Mouse (Mus musculus): ENCODE data around the gene Tor1a.

The Tor1a gene

GRCm38 (mm10) chr2:30967352-30968327 lies at the start of gene Tor1a:
Gene Tor1a, minus strand, starts transcription at chr2:30967933.
- DNase-seq (ENCODE audit: low read depth): peak; percentile 89

- DNase-seq (ENCODE audit: low read depth): peak; percentile 25
Observed at GRCm38 (mm10) chr2:31013371-31014120, 45.8 kb upstream of the Tor1a start.

GRCm38 (mm10) chr2:31007208-31007607 lies 39.5 kb upstream of the Tor1a start:
- no peak for DNase-seq (ENCODE audit: low read depth)

GRCm38 (mm10) chr2:31006434-31006833 lies 38.7 kb upstream of the Tor1a start:
- peak; percentile 49 for DNase-seq (ENCODE audit: low read depth)

- DNase-seq (ENCODE audit: low read depth): no peak
Observed at GRCm38 (mm10) chr2:31005453-31005852, 37.7 kb upstream of the Tor1a start.

GRCm38 (mm10) chr2:31002857-31003256 lies 35.1 kb upstream of the Tor1a start:
- no peak for DNase-seq (ENCODE audit: low read depth)

GRCm38 (mm10) chr2:30998443-30999260 lies 30.9 kb upstream of the Tor1a start:
- no peak for DNase-seq (ENCODE audit: low read depth)

- peak; percentile 56 for DNase-seq (ENCODE audit: low read depth)
Observed at GRCm38 (mm10) chr2:30995432-30995996, 27.8 kb upstream of the Tor1a start.

- no peak for DNase-seq (ENCODE audit: low read depth)
Observed at GRCm38 (mm10) chr2:30994853-30995252, 27.1 kb upstream of the Tor1a start.

GRCm38 (mm10) chr2:30990221-30990620 lies 22.5 kb upstream of the Tor1a start:
- DNase-seq (ENCODE audit: low read depth): no peak

- peak; percentile 75 for DNase-seq (ENCODE audit: low read depth)
Observed at GRCm38 (mm10) chr2:30985111-30986020, 17.6 kb upstream of the Tor1a start.

GRCm38 (mm10) chr2:30983024-30983423 lies 15.3 kb upstream of the Tor1a start:
- DNase-seq (ENCODE audit: low read depth): no peak

- peak; percentile 100 for DNase-seq (ENCODE audit: low read depth)
Observed at GRCm38 (mm10) chr2:30981790-30982513, 14.2 kb upstream of the Tor1a start, which contains the start of the genes BC005624 and Usp20. Gene BC005624, minus strand, starts transcription at chr2:30982201. Gene Usp20, plus strand, starts transcription at chr2:30982279.

GRCm38 (mm10) chr2:30966826-30967225 lies 907 bp downstream of the Tor1a start:
- DNase-seq (ENCODE audit: low read depth): peak; percentile 50

- DNase-seq (ENCODE audit: low read depth): peak; percentile 55
Observed at GRCm38 (mm10) chr2:30965627-30966026, 2.1 kb downstream of the Tor1a start.

- no peak for DNase-seq (ENCODE audit: low read depth)
Observed at GRCm38 (mm10) chr2:30962570-30963254, 5.0 kb downstream of the Tor1a start.

- no peak for DNase-seq (ENCODE audit: low read depth)
Observed at GRCm38 (mm10) chr2:30959856-30960255, 7.9 kb downstream of the Tor1a start.

- no peak for DNase-seq (ENCODE audit: low read depth)
Observed at GRCm38 (mm10) chr2:30958726-30959125, 9.0 kb downstream of the Tor1a start.

GRCm38 (mm10) chr2:30957511-30957910 lies 10.2 kb downstream of the Tor1a start:
- no peak for DNase-seq (ENCODE audit: low read depth)

Measured in 416B (cell line).